Mouse (Mus musculus): ENCODE measurements at regions not wholly inside any gene's neighbourhood (a gene's known extent, or its start where the extent isn't known, plus 50 kb on each side); places are given as distances from the start of the nearest gene placed in this dataset.
A peak's percentile ranks its signal among the peaks of the same experiment; 100 is the strongest.

DNA sequence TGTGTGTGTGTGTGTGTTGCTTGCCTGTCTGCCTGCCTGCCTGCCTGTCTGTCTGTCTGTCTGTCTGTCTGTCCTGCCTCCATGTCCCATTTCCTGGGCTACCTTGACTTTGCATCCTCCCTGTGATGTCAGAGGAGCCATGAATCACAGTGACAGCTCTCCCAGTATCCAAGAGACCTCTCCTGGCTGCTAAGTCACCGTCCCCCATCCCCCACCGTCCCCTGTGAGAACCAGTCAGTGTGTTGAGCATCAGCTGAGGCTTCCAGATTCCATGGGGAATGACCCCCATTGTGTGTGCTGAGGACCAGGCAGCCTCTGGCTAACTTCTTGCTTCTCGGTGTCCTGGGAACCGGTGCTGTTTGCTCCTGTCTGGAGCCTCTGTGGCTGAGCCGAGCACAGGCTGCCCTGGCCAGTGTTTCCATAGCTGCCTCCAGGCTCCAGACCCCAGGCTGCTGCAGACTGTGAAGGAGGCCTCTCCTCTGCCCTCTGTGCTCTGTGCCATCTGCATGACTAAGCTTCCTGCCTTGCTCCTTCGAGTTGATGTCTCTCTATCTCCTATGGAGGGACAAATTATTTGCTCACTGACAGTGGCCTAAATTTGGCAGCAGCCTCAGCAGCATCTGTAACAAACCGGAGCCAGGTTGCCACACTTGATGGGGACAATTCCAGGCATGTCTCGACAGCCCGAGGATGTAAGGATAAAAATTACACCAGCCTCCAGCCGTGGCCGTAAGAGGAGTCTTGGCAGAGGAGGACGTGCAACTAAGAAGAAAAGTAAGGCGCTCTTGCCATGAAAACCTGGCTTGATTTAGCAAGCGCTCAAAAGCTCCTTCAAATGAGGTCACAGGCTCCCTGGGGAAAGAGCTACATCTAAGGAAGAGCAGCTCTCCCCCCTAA lies 230.7 kb downstream of the Prex1 start:
- DNase-seq (ENCODE audit: low spot score): peak; percentile 70
- Histone ChIP-seq H3K9me3 (ENCODE audit: control insufficient read depth, low read length) (no peaks in the 10 kb centered on the region), H3K36me3 (ENCODE audit: control insufficient read depth, insufficient read depth, low read length) (no peaks in the 10 kb centered on the region), H3K4me1 (ENCODE audit: control insufficient read depth, insufficient read depth, low read length) (peaks cover 18% of the 10 kb centered on the region), H3K27ac (replicated peaks; ENCODE audit: low read depth, low read length) (peak overlapping the region; percentile 65), H3K9ac (ENCODE audit: low read depth, low read length) (peak overlapping the region; percentile 14; the same call in 1 of the 2 replicates), H3K4me2 (ENCODE audit: low read depth, low read length) (no peak overlapping the region), H3K4me3 (ENCODE audit: low read depth, low read length) (no peak overlapping the region), H3K27me3 (replicated peaks; ENCODE audit: control insufficient read depth, insufficient read depth, low read length) (no peaks in the 10 kb centered on the region)
- WGBS: 37% methylated on average over 14 of the region's 14 CpGs
- no peak for ATAC-seq (ENCODE audit: low read depth)

DNA sequence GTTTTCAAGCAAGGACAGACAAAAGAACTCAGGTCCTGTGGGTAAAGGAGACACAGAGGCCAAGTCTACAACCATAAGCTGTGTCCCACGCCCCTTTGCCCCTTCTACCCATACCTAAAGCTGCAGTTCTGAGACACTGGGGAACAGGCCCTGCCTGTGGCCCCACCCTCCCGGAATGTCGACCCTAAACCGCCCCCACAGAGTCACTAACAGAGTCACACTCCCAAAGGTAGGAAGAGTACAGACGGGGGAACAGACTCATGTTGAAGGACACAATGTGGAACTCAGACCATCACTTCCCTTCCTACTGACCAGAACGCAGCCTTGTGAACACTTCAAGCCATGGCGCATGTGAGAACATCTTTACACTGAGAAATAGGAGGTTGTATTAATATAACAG lies 231.9 kb downstream of the Prex1 start:
- no peak for DNase-seq (ENCODE audit: low spot score)
- H3K27ac ChIP-seq (replicated peaks; ENCODE audit: low read depth, low read length): no peak overlapping the region
- H3K4me1 ChIP-seq (ENCODE audit: control insufficient read depth, insufficient read depth, low read length): peaks cover 12% of the 10 kb centered on the region; the same call in 1 of the 2 replicates
- no peaks in the 10 kb centered on the region for H3K9me3 ChIP-seq (ENCODE audit: control insufficient read depth, low read length)
- 89% methylated on average over 7 of the region's 7 CpGs for WGBS
- no peak overlapping the region for H3K4me3 ChIP-seq (ENCODE audit: low read depth, low read length)
- H3K9ac ChIP-seq (ENCODE audit: low read depth, low read length): no peak overlapping the region
- no peak for ATAC-seq (ENCODE audit: low read depth)
- no peaks in the 10 kb centered on the region for H3K36me3 ChIP-seq (ENCODE audit: control insufficient read depth, insufficient read depth, low read length)
- no peaks in the 10 kb centered on the region for H3K27me3 ChIP-seq (replicated peaks; ENCODE audit: control insufficient read depth, insufficient read depth, low read length)
- no peak overlapping the region for H3K4me2 ChIP-seq (ENCODE audit: low read depth, low read length)

DNA sequence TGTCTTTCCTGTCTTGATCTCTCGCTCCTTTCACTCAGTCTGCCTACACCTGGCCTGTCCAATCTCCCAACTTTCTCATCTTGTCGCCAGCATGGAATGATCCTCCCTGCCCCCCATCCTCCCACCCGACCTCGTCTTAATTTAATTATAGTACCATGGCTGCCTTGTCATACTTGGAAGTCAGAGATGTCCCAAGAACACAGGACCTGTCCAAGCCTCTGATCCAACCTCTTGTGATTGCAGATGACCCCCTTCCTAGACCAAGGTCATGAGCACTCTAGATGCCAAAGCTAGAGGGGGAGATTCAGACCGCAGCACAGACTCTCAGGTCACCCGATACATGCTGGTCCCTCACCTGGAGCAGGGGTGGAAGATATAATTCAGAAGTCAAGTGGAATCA lies 232.3 kb downstream of the Prex1 start:
- Histone ChIP-seq H3K9ac (ENCODE audit: low read depth, low read length) (no peak overlapping the region), H3K36me3 (ENCODE audit: control insufficient read depth, insufficient read depth, low read length) (no peaks in the 10 kb centered on the region), H3K27ac (replicated peaks; ENCODE audit: low read depth, low read length) (no peak overlapping the region), H3K4me1 (ENCODE audit: control insufficient read depth, insufficient read depth, low read length) (peaks cover 12% of the 10 kb centered on the region; the same call in 1 of the 2 replicates), H3K27me3 (replicated peaks; ENCODE audit: control insufficient read depth, insufficient read depth, low read length) (no peaks in the 10 kb centered on the region), H3K4me2 (ENCODE audit: low read depth, low read length) (no peak overlapping the region), H3K4me3 (ENCODE audit: low read depth, low read length) (no peak overlapping the region), H3K9me3 (ENCODE audit: control insufficient read depth, low read length) (no peaks in the 10 kb centered on the region)
- DNase-seq (ENCODE audit: low spot score) (no peak), ATAC-seq (ENCODE audit: low read depth) (no peak)
- 75% methylated on average over 6 of the region's 6 CpGs for WGBS

DNA sequence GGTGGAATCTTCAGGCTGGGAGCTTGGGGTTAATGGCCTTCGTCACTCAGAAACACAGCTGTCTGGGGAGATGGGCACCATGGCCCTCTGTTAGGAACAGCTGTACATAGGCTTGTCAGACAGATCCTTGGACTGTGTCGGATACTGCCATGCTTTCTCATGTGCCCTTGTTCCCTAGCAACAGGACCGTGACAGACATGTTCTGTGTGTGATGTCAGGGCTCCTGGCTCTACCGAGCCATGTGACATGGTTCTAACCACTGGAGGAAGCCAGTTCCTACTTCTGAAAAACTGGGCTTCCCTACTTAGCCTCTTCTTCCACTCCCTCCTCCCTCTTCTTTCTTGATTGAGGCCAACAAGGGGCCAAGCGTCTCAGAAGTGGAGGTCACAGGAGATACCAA lies 232.7 kb downstream of the Prex1 start:
- no peaks in the 10 kb centered on the region for H3K27me3 ChIP-seq (replicated peaks; ENCODE audit: control insufficient read depth, insufficient read depth, low read length)
- no peak overlapping the region for H3K9ac ChIP-seq (ENCODE audit: low read depth, low read length)
- peaks cover 12% of the 10 kb centered on the region; the same call in 1 of the 2 replicates for H3K4me1 ChIP-seq (ENCODE audit: control insufficient read depth, insufficient read depth, low read length)
- H3K4me3 ChIP-seq (ENCODE audit: low read depth, low read length): no peak overlapping the region
- no peaks in the 10 kb centered on the region for H3K9me3 ChIP-seq (ENCODE audit: control insufficient read depth, low read length)
- H3K4me2 ChIP-seq (ENCODE audit: low read depth, low read length): no peak overlapping the region
- DNase-seq (ENCODE audit: low spot score): no peak
- ATAC-seq (ENCODE audit: low read depth): peak; percentile 14; the same call in 1 of the 2 replicates
- H3K36me3 ChIP-seq (ENCODE audit: control insufficient read depth, insufficient read depth, low read length): no peaks in the 10 kb centered on the region
- WGBS: 61% methylated on average over 5 of the region's 5 CpGs
- H3K27ac ChIP-seq (replicated peaks; ENCODE audit: low read depth, low read length): no peak overlapping the region

DNA sequence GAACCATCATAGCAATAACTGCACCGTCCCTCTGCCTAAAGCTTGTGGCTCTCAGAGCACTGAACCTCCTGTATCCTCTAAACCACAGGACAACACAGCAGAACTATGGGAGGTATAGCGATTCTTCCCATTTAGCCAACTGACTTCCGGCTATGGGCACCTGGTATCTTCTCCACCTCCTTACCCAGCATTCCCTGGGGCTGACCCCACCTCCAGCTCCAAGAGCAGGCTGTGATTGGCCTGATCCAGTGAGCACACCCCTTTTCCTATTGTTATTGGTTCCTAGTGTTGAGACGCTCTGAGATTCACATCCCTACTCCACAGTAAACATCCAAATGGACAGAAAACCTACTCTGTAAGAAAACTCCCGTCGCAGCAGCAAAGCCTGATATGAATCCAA lies 236.7 kb downstream of the Prex1 start:
- Histone ChIP-seq H3K9ac (ENCODE audit: low read depth, low read length) (no peak overlapping the region), H3K4me2 (ENCODE audit: low read depth, low read length) (no peak overlapping the region), H3K36me3 (ENCODE audit: control insufficient read depth, insufficient read depth, low read length) (no peaks in the 10 kb centered on the region), H3K4me3 (ENCODE audit: low read depth, low read length) (no peak overlapping the region), H3K27ac (replicated peaks; ENCODE audit: low read depth, low read length) (no peak overlapping the region), H3K27me3 (replicated peaks; ENCODE audit: control insufficient read depth, insufficient read depth, low read length) (no peaks in the 10 kb centered on the region), H3K4me1 (ENCODE audit: control insufficient read depth, insufficient read depth, low read length) (no peaks in the 10 kb centered on the region), H3K9me3 (ENCODE audit: control insufficient read depth, low read length) (no peaks in the 10 kb centered on the region)
- ATAC-seq (ENCODE audit: low read depth) (no peak), DNase-seq (ENCODE audit: low spot score) (no peak)
- WGBS: 89% methylated on average over 6 of the region's 6 CpGs

DNA sequence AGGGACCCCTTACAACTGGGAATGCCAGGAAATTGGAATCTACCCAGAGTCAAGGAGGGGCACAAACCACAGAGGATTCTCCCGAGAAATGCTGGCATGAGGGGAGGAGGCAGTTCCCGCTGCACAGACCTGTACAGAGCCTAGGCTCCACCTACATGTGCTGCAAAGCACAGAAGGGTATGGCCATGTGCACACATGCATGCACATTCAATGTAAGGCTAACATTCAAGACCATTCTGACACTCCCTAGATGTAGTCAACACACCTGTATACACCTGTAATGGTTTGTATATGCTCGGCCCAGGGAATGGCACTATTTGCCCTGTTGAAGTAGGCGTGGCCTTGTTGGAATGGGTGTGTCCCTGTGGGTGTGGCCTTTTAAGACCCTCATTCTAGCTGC lies 238.0 kb downstream of the Prex1 start:
- no peak for ATAC-seq (ENCODE audit: low read depth)
- WGBS: 68% methylated on average over 4 of the region's 4 CpGs
- no peak for DNase-seq (ENCODE audit: low spot score)
- H3K36me3 ChIP-seq (ENCODE audit: control insufficient read depth, insufficient read depth, low read length): no peaks in the 10 kb centered on the region
- no peak overlapping the region for H3K9ac ChIP-seq (ENCODE audit: low read depth, low read length)
- no peak overlapping the region for H3K4me2 ChIP-seq (ENCODE audit: low read depth, low read length)
- H3K27ac ChIP-seq (replicated peaks; ENCODE audit: low read depth, low read length): no peak overlapping the region
- no peak overlapping the region for H3K4me3 ChIP-seq (ENCODE audit: low read depth, low read length)
- no peaks in the 10 kb centered on the region for H3K27me3 ChIP-seq (replicated peaks; ENCODE audit: control insufficient read depth, insufficient read depth, low read length)
- no peaks in the 10 kb centered on the region for H3K4me1 ChIP-seq (ENCODE audit: control insufficient read depth, insufficient read depth, low read length)
- no peaks in the 10 kb centered on the region for H3K9me3 ChIP-seq (ENCODE audit: control insufficient read depth, low read length)

DNA sequence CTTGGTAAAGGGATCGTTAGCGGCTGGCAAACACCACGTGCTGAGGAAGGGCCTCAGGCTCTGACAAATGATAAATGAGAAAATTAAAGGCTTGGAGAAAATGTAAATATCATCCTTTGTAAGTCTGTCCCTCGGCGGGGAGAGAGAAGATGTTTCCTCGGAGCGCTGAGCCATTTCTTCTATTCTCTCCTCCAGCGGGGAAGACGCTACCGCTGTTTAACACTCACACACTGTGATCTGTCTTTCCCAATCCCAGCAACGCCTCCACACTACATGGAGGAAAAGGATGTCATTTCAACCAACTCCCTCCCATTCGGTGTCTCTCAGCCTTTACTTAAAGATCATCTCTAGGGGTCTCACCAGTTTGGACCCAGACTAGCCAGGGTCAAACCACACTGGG lies 239.0 kb downstream of the Prex1 start:
- 69% methylated on average over 12 of the region's 12 CpGs for WGBS
- Histone ChIP-seq H3K4me1 (ENCODE audit: control insufficient read depth, insufficient read depth, low read length) (no peaks in the 10 kb centered on the region), H3K4me3 (ENCODE audit: low read depth, low read length) (no peak overlapping the region), H3K4me2 (ENCODE audit: low read depth, low read length) (no peak overlapping the region), H3K9me3 (ENCODE audit: control insufficient read depth, low read length) (no peaks in the 10 kb centered on the region), H3K27me3 (replicated peaks; ENCODE audit: control insufficient read depth, insufficient read depth, low read length) (no peaks in the 10 kb centered on the region), H3K9ac (ENCODE audit: low read depth, low read length) (no peak overlapping the region), H3K27ac (replicated peaks; ENCODE audit: low read depth, low read length) (no peak overlapping the region), H3K36me3 (ENCODE audit: control insufficient read depth, insufficient read depth, low read length) (no peaks in the 10 kb centered on the region)
- DNase-seq (ENCODE audit: low spot score) (no peak), ATAC-seq (ENCODE audit: low read depth) (no peak)

DNA sequence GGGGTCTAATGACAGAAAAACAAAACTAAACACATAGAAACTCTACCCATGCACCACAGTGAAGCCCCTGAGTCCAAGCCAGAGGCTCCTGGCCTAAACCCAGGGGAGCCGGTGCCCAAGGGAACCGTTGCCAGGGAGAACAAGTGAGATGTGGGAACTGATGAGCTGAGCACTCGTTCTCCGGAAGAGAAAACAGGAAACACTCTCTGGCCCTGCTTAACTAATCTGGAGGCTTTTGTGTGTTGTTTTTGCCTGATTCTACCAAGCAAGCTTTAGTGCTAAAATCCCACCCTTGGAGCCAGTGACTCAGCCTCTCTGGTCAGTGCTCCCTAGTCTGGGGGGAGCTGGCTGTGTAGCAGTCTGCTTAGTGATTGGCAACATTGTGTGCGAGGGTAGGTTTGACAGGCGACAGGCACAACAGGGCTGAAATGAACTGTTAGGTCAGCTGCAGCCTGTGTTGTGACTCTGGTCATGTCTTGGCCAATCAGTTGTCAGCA lies 242.3 kb downstream of the Prex1 start:
- ATAC-seq (ENCODE audit: low read depth) (no peak), DNase-seq (ENCODE audit: low spot score) (no peak)
- H3K9ac ChIP-seq (ENCODE audit: low read depth, low read length): no peak overlapping the region
- 52% methylated on average over 6 of the region's 6 CpGs for WGBS
- H3K4me3 ChIP-seq (ENCODE audit: low read depth, low read length): no peak overlapping the region
- H3K27ac ChIP-seq (replicated peaks; ENCODE audit: low read depth, low read length): no peak overlapping the region
- H3K4me1 ChIP-seq (ENCODE audit: control insufficient read depth, insufficient read depth, low read length): 0 out of 2 replicates have a peak, but pooled peaks cover 3% of the 10 kb centered on the region
- H3K27me3 ChIP-seq (replicated peaks; ENCODE audit: control insufficient read depth, insufficient read depth, low read length): no peaks in the 10 kb centered on the region
- no peaks in the 10 kb centered on the region for H3K9me3 ChIP-seq (ENCODE audit: control insufficient read depth, low read length)
- no peaks in the 10 kb centered on the region for H3K36me3 ChIP-seq (ENCODE audit: control insufficient read depth, insufficient read depth, low read length)
- no peak overlapping the region for H3K4me2 ChIP-seq (ENCODE audit: low read depth, low read length)
